In genomic region chr9:21134595-21135328, GRCm38 (mm10) we compare ENCODE assay signal across 9 mouse cellular contexts. TPM values are rescaled to one million over a fixed set of nuclear protein-coding genes. Genes with fewer than 3 reads are reported as not detected.
DNase-seq lines count a peak whose midpoint lies in the region; ATAC-seq and TF ChIP-seq lines count a peak whose summit lies in the region.
"Had no signal": no experiment of that assay in that cellular context is flagged by ENCODE, and none has a peak within 500 bp of the region (broad histone marks: within the 10 kb centered on the region; RNA-seq: fewer than 3 reads in every experiment).

No protein-coding gene starts in this region.

- H3K27me3 ChIP-seq in heart, embryonic 10.5 days (ENCODE audit: insufficient read depth, poor library complexity, severe bottlenecking) = no peaks in the 10 kb centered on the region
- no peaks in the 10 kb centered on the region for H3K27me3 ChIP-seq in heart, postnatal 0 days (ENCODE audit: control insufficient read depth, insufficient read depth, low read length)

- peaks cover 25% of the 10 kb centered on the region for H3K36me3 ChIP-seq in heart, embryonic 10.5 days
- peaks cover 18% of the 10 kb centered on the region for H3K36me3 ChIP-seq in heart, postnatal 0 days (replicated peaks; ENCODE audit: control insufficient read depth, insufficient read depth, low read length)

- 70% methylated on average over 9 of the region's 9 CpGs for WGBS in heart, embryonic 10.5 days
- WGBS in heart, postnatal 0 days = 48% methylated on average over 9 of the region's 9 CpGs

- peak; percentile 76 to 85 for DNase-seq in heart, adult 18-20 months
- no peak for DNase-seq in heart, embryonic 10.5 days (ENCODE audit: low spot score)
- DNase-seq in Muller cell, postnatal 12 days (ENCODE audit: inconsistent ontology term) = peak; percentile 86
- DNase-seq in heart, postnatal 0 days (ENCODE audit: low spot score) = peak; percentile 45
- DNase-seq in lung, postnatal 25 days (ENCODE audit: low spot score) = peak; percentile 83
- DNase-seq in right cerebral cortex, postnatal 4 days = no peak
- DNase-seq in cerebellum, postnatal 36 days = no peak
- no peak for DNase-seq in spleen, adult 12 weeks (ENCODE audit: low spot score)
- DNase-seq: forebrain, postnatal 0 days had no signal

- no peak for TF ChIP-seq CTCF in heart, postnatal 0 days (IDR thresholded peaks at IDR 0.05; ENCODE audit: low read depth)

- TF ChIP-seq EP300 in heart, postnatal 0 days (IDR thresholded peaks at IDR 0.05; ENCODE audit: low read depth) = no peak

- no peak overlapping the region for H3K27ac ChIP-seq in heart, embryonic 10.5 days
- peak overlapping the region; percentile 50; the same call in 1 of the 2 replicates for H3K27ac ChIP-seq in heart, postnatal 0 days (ENCODE audit: low read depth)

- no peaks in the 10 kb centered on the region for H3K9me3 ChIP-seq in heart, embryonic 10.5 days
- H3K9me3 ChIP-seq in heart, postnatal 0 days (replicated peaks; ENCODE audit: control insufficient read depth, low read length) = no peaks in the 10 kb centered on the region

- H3K4me3 ChIP-seq in heart, embryonic 10.5 days = no peak overlapping the region
- H3K4me3 ChIP-seq in heart, postnatal 0 days (ENCODE audit: low read depth, low read length) = no peak overlapping the region

- H3K4me1 ChIP-seq in heart, embryonic 10.5 days = peaks cover 16% of the 10 kb centered on the region
- H3K4me1 ChIP-seq in heart, postnatal 0 days (ENCODE audit: control insufficient read depth, insufficient read depth) = peaks cover 11% of the 10 kb centered on the region; the same call in 1 of the 2 replicates

- no peak overlapping the region for H3K4me2 ChIP-seq in heart, postnatal 0 days (ENCODE audit: low read depth, low read length)

- ATAC-seq in heart, postnatal 0 days (ENCODE audit: insufficient read depth, low read depth) = no peak
- ATAC-seq: forebrain, postnatal 0 days had no signal

- no peak overlapping the region for H3K9ac ChIP-seq in heart, postnatal 0 days (replicated peaks; ENCODE audit: low read depth, low read length)
- H3K9ac ChIP-seq: forebrain, postnatal 0 days had no signal

RNA-seq across cellular contexts. Expression of gene Tyk2, which starts 3.7 kb away (rescaled TPM):
- total RNA-seq in heart, adult 18-20 months (2021) = 10 to 100 TPM in 1 of 2 experiments, 1 to 10 TPM in 1; 8.0 to 10.3 TPM
- polyA plus RNA-seq in heart, embryonic 10.5 days (2016; fragmentation: Nextera tagmentation; extraction: Ambion mirVana) = 12.6 and 16.5 TPM in 2 replicates
- 16.7 and 17.9 TPM in 2 replicates for total RNA-seq in heart, postnatal 0 days (2014; rRNA removed; ENCODE audit: low replicate concordance)
- 7.7 and 8.3 TPM in 2 replicates for polyA plus RNA-seq in heart, postnatal 0 days (2015; fragmentation: Nextera tagmentation; extraction: Ambion mirVana)

RNA-seq across cellular contexts. Expression of gene Cdc37, which starts 15.0 kb away (rescaled TPM):
- 100 to 1,000 TPM; 160 to 168 TPM for total RNA-seq in heart, adult 18-20 months (2021)
- polyA plus RNA-seq in heart, embryonic 10.5 days (2016; fragmentation: Nextera tagmentation; extraction: Ambion mirVana) = 286 and 333 TPM in 2 replicates
- total RNA-seq in heart, postnatal 0 days (2014; rRNA removed; ENCODE audit: low replicate concordance) = 32.9 and 50.1 TPM in 2 replicates
- polyA plus RNA-seq in heart, postnatal 0 days (2015; fragmentation: Nextera tagmentation; extraction: Ambion mirVana) = 176 and 183 TPM in 2 replicates

RNA-seq across cellular contexts. Expression of gene Pde4a, which starts 30.8 kb away (rescaled TPM):
- total RNA-seq in heart, adult 18-20 months (2021) = 10 to 100 TPM; 52.5 to 59.1 TPM
- polyA plus RNA-seq in heart, embryonic 10.5 days (2016; fragmentation: Nextera tagmentation; extraction: Ambion mirVana) = 7.5 and 9.0 TPM in 2 replicates
- total RNA-seq in heart, postnatal 0 days (2014; rRNA removed; ENCODE audit: low replicate concordance) = 10.2 and 14.6 TPM in 2 replicates
- polyA plus RNA-seq in heart, postnatal 0 days (2015; fragmentation: Nextera tagmentation; extraction: Ambion mirVana) = 16.6 and 17.5 TPM in 2 replicates

RNA-seq across cellular contexts. Expression of gene Raver1, which starts 43.0 kb away (rescaled TPM):
- 10 to 100 TPM; 22.5 to 23.9 TPM for total RNA-seq in heart, adult 18-20 months (2021)
- 76.7 and 83.9 TPM in 2 replicates for polyA plus RNA-seq in heart, embryonic 10.5 days (2016; fragmentation: Nextera tagmentation; extraction: Ambion mirVana)
- total RNA-seq in heart, postnatal 0 days (2014; rRNA removed; ENCODE audit: low replicate concordance) = 40.8 and 48.3 TPM in 2 replicates
- 15.5 and 15.9 TPM in 2 replicates for polyA plus RNA-seq in heart, postnatal 0 days (2015; fragmentation: Nextera tagmentation; extraction: Ambion mirVana)

RNA-seq across cellular contexts. Expression of gene Gm38431, which starts 43.0 kb away (rescaled TPM):
- under 1 TPM; 0.27 to 0.31 TPM for total RNA-seq in heart, adult 18-20 months (2021)
- polyA plus RNA-seq in heart, embryonic 10.5 days (2016; fragmentation: Nextera tagmentation; extraction: Ambion mirVana) = 3.2 and 3.4 TPM in 2 replicates
- 0.66 and 1.6 TPM in 2 replicates for total RNA-seq in heart, postnatal 0 days (2014; rRNA removed; ENCODE audit: low replicate concordance)
- polyA plus RNA-seq in heart, postnatal 0 days (2015; fragmentation: Nextera tagmentation; extraction: Ambion mirVana) = 0.34 TPM in 2 replicates

Comparison
In these comparisons a context has a peak if more than half of its experiments do, and no peak if none do; other contexts are left out.
1. DNase-seq: peak in heart, adult 18-20 months (2 of 2), Muller cell, postnatal 12 days (single experiment), heart, postnatal 0 days (single experiment) and lung, postnatal 25 days (single experiment); none in heart, embryonic 10.5 days (single experiment), right cerebral cortex, postnatal 4 days (single experiment), cerebellum, postnatal 36 days (0 of 2) and spleen, adult 12 weeks (single experiment).